Mouse (Mus musculus): ENCODE data around the gene Sppl3. TPM values are rescaled to one million over a fixed set of nuclear protein-coding genes. Genes with fewer than 3 reads are reported as not detected.

The Sppl3 gene
- total and polyA plus RNA-seq, 3 experiments: 14.3 to 29.2 (median 14.9) TPM

GRCm38 (mm10) chr5:115001464-115001863 is 9.5 kb upstream of the Sppl3 start:
- H3K27me3 ChIP-seq (replicated peaks): peaks cover 2% of the 10 kb centered on the region
- no peak overlapping the region for H3K4me2 ChIP-seq (ENCODE audit: insufficient read depth, low read depth, poor library complexity, severe bottlenecking)
- H3K79me2 ChIP-seq (replicated peaks; ENCODE audit: control insufficient read depth, extremely low read depth, insufficient read depth, poor library complexity, severe bottlenecking): no peaks in the 10 kb centered on the region
- peaks cover 10 to 19% of the 10 kb centered on the region in 2 experiments for H3K4me1 ChIP-seq (ENCODE audit: control insufficient read depth in 1 of 2, insufficient read depth in 2 of 2)
- H3K36me3 ChIP-seq (replicated peaks in 1 of 2; ENCODE audit: control insufficient read depth in 1 of 2, insufficient read depth in 1 of 2, low read length in 1 of 2): no peaks in the 10 kb centered on the region
- no peak overlapping the region for H3K4me3 ChIP-seq (replicated peaks in 1 of 3; ENCODE audit: low read depth in 2 of 3, low read length in 2 of 3, poor library complexity in 1 of 3)
- in situ Hi-C loops (cut with MboI; ENCODE audit: low pct_ligation_motif_present, low pct_unique_long_range_greater_than_20kb, low sequenced_read_pairs): no loop called here
- TF ChIP-seq USF2 (conservative IDR thresholded peaks at IDR 0.05; ENCODE audit: low read depth, low read length): no peak
- no peak for TF ChIP-seq GABPA (IDR thresholded peaks at IDR 0.05; ENCODE audit: insufficient replicate concordance, low read depth, low read length)
- TF ChIP-seq SMC3 (IDR thresholded peaks at IDR 0.05; ENCODE audit: low read depth, low read length): no peak
- TF ChIP-seq CTCF (conservative IDR thresholded peaks at IDR 0.05 in 1 of 2, IDR thresholded peaks at IDR 0.05 in 1 of 2; ENCODE audit: low read depth in 2 of 2, low read length in 2 of 2): no peak
- TF ChIP-seq RCOR1 (conservative IDR thresholded peaks at IDR 0.05; ENCODE audit: low read depth, low read length): no peak
- TF ChIP-seq HCFC1 (IDR thresholded peaks at IDR 0.05; ENCODE audit: low read depth, low read length): no peak
- no peak for TF ChIP-seq MAX (IDR thresholded peaks at IDR 0.05; ENCODE audit: low read length)
- no peak for TF ChIP-seq ZC3H11A (IDR thresholded peaks at IDR 0.05; ENCODE audit: low read depth, low read length)
- no peak for TF ChIP-seq KAT2A (IDR thresholded peaks at IDR 0.05; ENCODE audit: insufficient replicate concordance, low read length)
- TF ChIP-seq NRF1 (IDR thresholded peaks at IDR 0.05; ENCODE audit: low read depth, low read length): no peak
- TF ChIP-seq ELF1 (IDR thresholded peaks at IDR 0.05; ENCODE audit: low read depth, low read length): no peak
- TF ChIP-seq MAZ (IDR thresholded peaks at IDR 0.05; ENCODE audit: low read depth, low read length): no peak
- no peak for TF ChIP-seq PAX5 (IDR thresholded peaks at IDR 0.05; ENCODE audit: low read length)
- TF ChIP-seq IRF4 (IDR thresholded peaks at IDR 0.05; ENCODE audit: low read depth, low read length): no peak
- no peak for TF ChIP-seq MXI1 (IDR thresholded peaks at IDR 0.05; ENCODE audit: low read depth, low read length)
- no peak for TF ChIP-seq ZKSCAN1 (IDR thresholded peaks at IDR 0.05; ENCODE audit: borderline replicate concordance, low read depth, low read length)
- TF ChIP-seq MEF2A (IDR thresholded peaks at IDR 0.05; ENCODE audit: borderline replicate concordance, low read depth, low read length): no peak
- no peak overlapping the region for H3K9ac ChIP-seq (ENCODE audit: insufficient read depth, low read depth)
- no peak for DNase-seq (ENCODE audit: extremely low read depth)
- dilution Hi-C loops (cut with MboI; ENCODE audit: extremely low pct_ligation_motif_present, extremely low pct_unique_long_range_greater_than_20kb, low sequenced_read_pairs): no loop called here
- H3K9me3 ChIP-seq (replicated peaks; ENCODE audit: low read length): no peaks in the 10 kb centered on the region
- H3K27ac ChIP-seq (ENCODE audit: insufficient read depth, low read depth): no peak overlapping the region

DNA sequence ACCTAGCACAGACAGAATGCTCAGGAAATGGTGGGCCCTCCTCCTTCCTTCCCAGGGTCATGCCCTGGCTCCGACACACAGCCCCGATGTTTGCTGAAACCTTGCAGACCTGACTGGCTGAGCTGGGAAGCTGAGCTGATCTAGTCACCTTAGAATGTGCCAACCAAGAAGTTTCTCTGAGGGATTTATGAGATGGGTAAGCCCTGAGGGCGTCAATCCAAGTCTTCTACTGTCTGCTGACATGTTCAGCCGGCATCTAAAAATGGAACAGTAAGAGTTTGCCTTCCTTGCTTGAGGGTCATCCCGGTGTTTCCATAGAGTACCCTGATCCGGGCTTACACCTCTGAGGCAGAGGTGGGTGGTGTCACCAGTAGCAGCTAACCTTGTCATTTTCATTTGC is 8.2 kb upstream of the Sppl3 start:
- no peaks in the 10 kb centered on the region for H3K36me3 ChIP-seq (replicated peaks in 1 of 2; ENCODE audit: control insufficient read depth in 1 of 2, insufficient read depth in 1 of 2, low read length in 1 of 2)
- in situ Hi-C loops (cut with MboI; ENCODE audit: low pct_ligation_motif_present, low pct_unique_long_range_greater_than_20kb, low sequenced_read_pairs) (no loop called here), dilution Hi-C loops (cut with MboI; ENCODE audit: extremely low pct_ligation_motif_present, extremely low pct_unique_long_range_greater_than_20kb, low sequenced_read_pairs) (no loop called here)
- peaks cover 8 to 28% of the 10 kb centered on the region in 2 experiments for H3K4me1 ChIP-seq (ENCODE audit: control insufficient read depth in 1 of 2, insufficient read depth in 2 of 2)
- H3K27me3 ChIP-seq (replicated peaks): peaks cover 2% of the 10 kb centered on the region
- peak overlapping the region in 1 of 3 experiments; percentile 24 for H3K4me3 ChIP-seq (replicated peaks in 1 of 3; ENCODE audit: low read depth in 2 of 3, low read length in 2 of 3, poor library complexity in 1 of 3)
- no peaks in the 10 kb centered on the region for H3K79me2 ChIP-seq (replicated peaks; ENCODE audit: control insufficient read depth, extremely low read depth, insufficient read depth, poor library complexity, severe bottlenecking)
- no peaks in the 10 kb centered on the region for H3K9me3 ChIP-seq (replicated peaks; ENCODE audit: low read length)
- H3K4me2 ChIP-seq (ENCODE audit: insufficient read depth, low read depth, poor library complexity, severe bottlenecking): peak overlapping the region; percentile 88
- 0 out of 2 replicates have a peak overlapping the region, but pooled peaks have one; percentile 10 for H3K9ac ChIP-seq (ENCODE audit: insufficient read depth, low read depth)
- no peak overlapping the region for H3K27ac ChIP-seq (ENCODE audit: insufficient read depth, low read depth)
- no peak for DNase-seq (ENCODE audit: extremely low read depth)
- TF ChIP-seq EP300 (IDR thresholded peaks at IDR 0.05; ENCODE audit: low read length) (no peak), E2F4 (IDR thresholded peaks at IDR 0.05; ENCODE audit: insufficient replicate concordance, low read depth, low read length) (no peak), CHD1 (IDR thresholded peaks at IDR 0.05; ENCODE audit: low read depth, low read length) (no peak), HCFC1 (IDR thresholded peaks at IDR 0.05; ENCODE audit: low read depth, low read length) (no peak), BHLHE40 (IDR thresholded peaks at IDR 0.05; ENCODE audit: low read depth, low read length) (no peak), SMC3 (IDR thresholded peaks at IDR 0.05; ENCODE audit: low read depth, low read length) (no peak), RCOR1 (conservative IDR thresholded peaks at IDR 0.05; ENCODE audit: low read depth, low read length) (no peak)

All from CH12.LX (cell line).